Mouse (Mus musculus) heart, postnatal 4 days (tissue): Measurements from ENCODE around the gene Vmn1r213. TPM values are rescaled to one million over a fixed set of nuclear protein-coding genes. Genes with fewer than 3 reads are reported as not detected.

Source experiments
- DNase-seq: peaks from one replicate; pipeline ENCODE4 v3.0.0; 2021
- total RNA-seq, 2 experiments: library from RNA; stranded (reverse); gene quantifications; 2 replicates each; pipeline ENCODE4 v1.2.3; 2021

The Vmn1r213 gene
- not detected for total RNA-seq

GRCm38 (mm10) chr13:23007356-23007755 is at the start of gene Vmn1r213:
TSS of gene Vmn1r213 (plus strand) at chr13:23007656.
- no peak for DNase-seq

GRCm38 (mm10) chr13:22990214-22990891 is 17.1 kb upstream of the Vmn1r213 start:
- no peak for DNase-seq

DNA sequence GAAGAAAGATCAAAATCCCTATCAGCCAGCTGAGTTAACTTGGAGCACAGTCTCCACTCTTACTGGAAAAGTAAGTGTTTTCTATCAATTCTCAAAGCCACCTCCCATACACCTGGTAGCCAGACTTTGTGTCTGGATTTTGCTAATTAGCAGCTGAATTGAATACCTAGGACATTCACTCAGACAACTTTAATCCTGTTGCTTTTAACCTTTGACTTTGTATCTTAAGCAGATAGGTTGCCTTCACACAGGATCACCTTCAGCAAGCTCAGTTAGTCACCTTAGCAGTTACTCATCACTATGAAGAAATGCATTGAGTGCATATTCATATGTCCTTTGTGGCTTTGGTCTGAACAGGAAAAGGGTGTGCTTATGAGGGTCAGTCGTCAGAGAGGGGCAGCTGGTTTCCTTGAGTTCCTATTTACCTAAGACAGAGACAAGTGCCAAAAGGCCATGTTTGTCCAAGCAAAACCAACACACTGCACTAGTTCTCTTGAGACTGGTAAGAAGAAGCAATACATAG is 15.2 kb upstream of the Vmn1r213 start:
- no peak for DNase-seq

GRCm38 (mm10) chr13:22992721-22993120 is 14.7 kb upstream of the Vmn1r213 start:
- DNase-seq, result no peak

DNA sequence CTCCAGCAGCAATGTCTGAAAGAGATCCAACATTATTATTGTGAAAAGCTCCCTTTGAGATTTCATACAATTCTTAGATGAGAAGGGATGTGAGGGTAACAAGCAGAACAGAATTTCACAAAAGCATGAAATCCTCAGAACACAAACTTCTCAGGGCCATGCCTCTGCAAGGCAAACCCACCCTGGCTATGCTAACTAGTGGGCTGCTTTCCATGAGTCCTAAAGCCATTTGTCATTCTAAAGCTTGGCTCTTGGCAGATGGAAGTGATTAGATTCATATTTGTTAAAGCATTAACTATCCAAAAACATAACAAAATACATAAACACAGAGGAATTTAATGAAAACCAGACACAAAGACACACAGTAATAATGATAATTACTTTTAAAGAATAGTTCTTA is 10.7 kb downstream of the Vmn1r213 start:
- no peak for DNase-seq

DNA sequence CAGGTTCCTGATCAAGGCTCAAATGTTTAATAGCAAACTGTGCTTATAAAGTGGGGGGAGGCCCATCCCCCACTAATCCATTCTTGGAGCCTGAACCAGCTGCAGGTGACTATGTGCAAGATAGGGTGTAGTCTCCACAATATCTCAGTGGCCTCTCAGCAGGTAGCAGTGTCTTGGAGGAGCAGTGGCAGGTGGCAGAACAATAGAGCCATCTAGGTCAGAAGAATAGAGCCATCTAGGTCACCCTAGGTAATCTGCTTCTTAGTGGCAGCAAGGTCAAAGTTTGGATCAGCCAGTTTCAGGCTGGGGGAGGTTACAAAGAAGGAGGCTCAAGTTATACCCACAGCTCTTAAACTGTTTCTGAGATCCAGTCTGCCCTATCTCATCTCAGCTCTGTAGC is 17.4 kb downstream of the Vmn1r213 start:
- DNase-seq, result no peak

- DNase-seq, result no peak
These were observed 22.7 kb downstream of the Vmn1r213 start, which contains the start of gene Vmn1r214 for GRCm38 (mm10) chr13:23030118-23030517. TSS of gene Vmn1r214 (plus strand) at chr13:23030418.

DNA sequence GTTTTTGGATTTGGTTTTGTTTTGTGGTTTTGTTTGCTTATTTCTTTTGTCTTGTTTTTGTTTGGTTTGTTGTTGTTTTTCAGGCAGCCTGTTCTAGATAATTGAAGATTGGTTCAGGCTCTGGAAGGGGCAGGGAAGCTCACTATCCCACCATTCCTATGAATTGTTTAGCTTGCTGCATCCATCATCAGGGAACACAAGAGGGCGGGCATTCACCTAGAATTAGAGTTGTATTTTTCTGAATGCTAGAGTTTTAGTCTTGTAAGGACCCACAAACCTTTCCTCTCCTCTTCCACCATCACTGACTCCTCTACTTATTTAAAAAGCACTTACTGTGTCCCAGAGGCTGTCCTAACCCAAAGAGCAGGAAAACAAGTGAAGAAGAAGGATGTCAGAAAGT is 50.3 kb downstream of the Vmn1r213 start:
- DNase-seq, result no peak

Other genes starting within 250 kb of the Vmn1r213 start
- gene Vmn1r208, start 230.3 kb upstream of the Vmn1r213 start, total RNA-seq, result not detected
- gene Vmn1r209, start 198.0 kb upstream of the Vmn1r213 start, total RNA-seq, result under 1 TPM in 1 of 2 experiments, not detected in 1; 0.05 TPM
- gene Vmn1r210, start 176.3 kb upstream of the Vmn1r213 start, total RNA-seq, result not detected
- gene Vmn1r211, start 150.1 kb upstream of the Vmn1r213 start, total RNA-seq, result not detected
- gene Vmn1r212, start 123.5 kb upstream of the Vmn1r213 start, total RNA-seq, result not detected
- not detected for gene Vmn1r214, start 22.8 kb downstream of the Vmn1r213 start, total RNA-seq
- gene Vmn1r215, start 60.4 kb downstream of the Vmn1r213 start, total RNA-seq, result not detected
- gene Vmn1r217, start 110.6 kb downstream of the Vmn1r213 start, total RNA-seq, result not detected
- gene Vmn1r218, start 125.5 kb downstream of the Vmn1r213 start, total RNA-seq, result not detected
- gene Vmn1r219, start 151.7 kb downstream of the Vmn1r213 start, total RNA-seq, result not detected
- not detected for gene Vmn1r220, start 180.3 kb downstream of the Vmn1r213 start, total RNA-seq
- not detected for gene Vmn1r221, start 206.5 kb downstream of the Vmn1r213 start, total RNA-seq
- gene Vmn1r222, start 228.3 kb downstream of the Vmn1r213 start, total RNA-seq, result not detected
- not detected for gene Vmn1r223, start 239.5 kb downstream of the Vmn1r213 start, total RNA-seq